Mouse (Mus musculus): ENCODE results near the gene Ccdc91. TPM values are rescaled to one million over a fixed set of nuclear protein-coding genes. Genes with fewer than 3 reads are reported as not detected.

Ccdc91 gene
- polyA plus RNA-seq (2015; fragmentation: Nextera tagmentation; extraction: Ambion mirVana) = 46.7 and 46.9 TPM in 2 replicates

DNA sequence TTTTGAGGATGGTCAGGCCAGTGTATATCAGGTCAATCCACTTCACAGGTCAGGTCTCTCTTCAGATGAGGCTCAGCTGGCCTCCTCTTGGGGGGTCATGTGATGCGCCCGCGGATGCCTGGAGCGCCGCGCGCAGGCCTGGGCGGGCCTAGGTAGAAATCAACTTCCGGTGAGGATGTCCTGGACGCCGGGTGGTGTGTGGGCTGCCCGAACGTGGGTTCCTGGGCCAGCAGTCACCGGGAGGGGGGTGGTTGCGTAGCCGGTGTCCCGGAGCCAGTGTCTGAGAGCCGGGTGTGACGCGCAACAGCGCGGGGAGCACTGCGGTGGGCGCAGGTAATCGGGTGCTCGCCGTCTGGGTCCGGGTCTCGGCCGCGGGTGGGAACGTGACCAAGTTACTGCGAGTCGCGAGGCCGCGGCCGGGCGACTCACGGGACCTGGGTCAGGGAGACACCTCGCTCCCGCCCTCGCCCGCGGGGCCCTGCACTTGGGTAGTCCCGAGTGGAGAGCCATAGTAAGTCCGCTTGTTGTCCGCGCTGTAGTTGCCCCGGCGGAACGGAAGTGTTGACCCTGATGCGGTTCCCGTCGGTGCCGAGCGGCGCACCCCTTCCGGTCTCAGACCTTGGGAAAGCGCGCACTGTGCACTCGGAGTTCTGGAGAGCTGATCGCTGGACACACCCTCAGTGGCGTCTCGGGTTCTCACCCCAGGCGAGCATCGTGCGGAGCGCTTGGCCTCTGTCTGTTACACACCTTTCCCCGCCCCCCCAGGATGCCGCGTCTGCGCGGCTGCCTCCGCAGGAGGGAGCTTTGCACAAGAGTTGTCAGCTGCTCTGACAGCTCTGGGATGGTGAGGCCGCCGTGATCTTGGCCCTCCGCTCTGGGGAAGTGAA is at the start of gene Ccdc91:
Gene Ccdc91, plus strand, starts transcription at position 102 of the 887 bp plus-strand sequence.
- H3K9ac ChIP-seq = peak within 1 kb of the TSS; percentile 82
- H3K4me3 ChIP-seq = peak within 1 kb of the TSS; percentile 76
- H3K27me3 ChIP-seq = no peaks in the 10 kb centered on the region
- peaks cover 6% of the 10 kb centered on the region for H3K4me1 ChIP-seq (replicated peaks)
- H3K4me2 ChIP-seq = peak within 1 kb of the TSS; percentile 86
- peak; percentile 96 for ATAC-seq (ENCODE audit: low FRiP score, low read depth)
- under 1% methylated on average over 77 of the region's 78 CpGs for WGBS
- no peaks in the 10 kb centered on the region for H3K36me3 ChIP-seq
- H3K27ac ChIP-seq (replicated peaks) = peak within 1 kb of the TSS; percentile 83
- H3K9me3 ChIP-seq = no peaks in the 10 kb centered on the region

DNA sequence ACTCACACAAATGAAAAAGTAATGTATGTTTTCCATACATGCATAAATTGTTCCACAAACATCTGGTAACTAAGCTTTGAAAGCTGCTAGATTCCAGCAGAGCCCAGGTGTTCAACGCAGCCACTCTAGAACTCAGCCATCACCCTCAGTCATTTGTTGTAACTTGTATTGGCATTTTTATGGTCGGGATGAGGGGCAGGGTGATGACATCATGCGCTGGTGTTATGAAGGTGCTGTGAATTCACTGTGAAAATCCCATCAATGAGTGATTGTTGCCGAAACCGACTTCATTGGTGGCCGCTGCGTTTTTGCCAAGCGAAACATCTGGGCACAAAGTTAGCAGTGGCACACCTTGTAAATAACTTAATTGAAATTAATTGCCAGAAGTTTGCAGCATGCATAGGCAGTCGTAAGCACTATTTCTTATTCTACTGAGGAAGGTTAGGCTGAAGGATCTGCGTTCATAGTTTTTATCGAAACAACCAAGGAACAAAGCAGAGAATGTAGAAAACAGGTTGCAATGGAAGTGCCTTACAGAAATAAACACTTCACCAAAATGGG is 48.6 kb upstream of the Ccdc91 start:
- Histone ChIP-seq H3K27ac (replicated peaks) (no peak overlapping the region), H3K9me3 (no peaks in the 10 kb centered on the region), H3K4me2 (no peak overlapping the region), H3K27me3 (no peaks in the 10 kb centered on the region), H3K36me3 (no peaks in the 10 kb centered on the region), H3K4me1 (replicated peaks) (no peaks in the 10 kb centered on the region), H3K9ac (no peak overlapping the region), H3K4me3 (no peak overlapping the region)
- no peak for ATAC-seq (ENCODE audit: low FRiP score, low read depth)
- 94% methylated on average over 11 of the region's 11 CpGs for WGBS

DNA sequence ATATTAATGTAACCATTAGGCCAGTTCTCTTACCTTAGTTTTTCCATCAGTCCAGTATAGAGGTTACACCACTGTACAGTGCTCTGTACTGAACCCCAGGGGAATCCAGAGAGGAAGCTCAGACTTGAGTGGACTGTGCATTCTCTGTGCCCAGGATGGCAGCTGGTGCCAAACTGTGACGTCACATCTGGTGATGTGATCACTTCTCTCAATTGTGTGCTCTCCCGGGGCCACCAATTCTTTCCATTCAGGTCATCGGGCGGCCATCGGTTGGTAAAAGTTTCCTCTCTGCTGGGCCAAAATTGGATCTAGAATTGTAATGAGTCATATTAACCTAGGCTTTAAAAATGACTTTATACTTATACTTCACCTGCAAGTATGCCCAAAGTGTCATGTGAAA is 19.9 kb upstream of the Ccdc91 start:
- 85% methylated on average over 5 of the region's 5 CpGs for WGBS
- Histone ChIP-seq H3K9me3 (no peaks in the 10 kb centered on the region), H3K4me2 (no peak overlapping the region), H3K9ac (no peak overlapping the region), H3K4me3 (no peak overlapping the region), H3K27me3 (no peaks in the 10 kb centered on the region), H3K36me3 (no peaks in the 10 kb centered on the region), H3K27ac (replicated peaks) (no peak overlapping the region), H3K4me1 (replicated peaks) (no peaks in the 10 kb centered on the region)
- ATAC-seq (ENCODE audit: low FRiP score, low read depth) = no peak

DNA sequence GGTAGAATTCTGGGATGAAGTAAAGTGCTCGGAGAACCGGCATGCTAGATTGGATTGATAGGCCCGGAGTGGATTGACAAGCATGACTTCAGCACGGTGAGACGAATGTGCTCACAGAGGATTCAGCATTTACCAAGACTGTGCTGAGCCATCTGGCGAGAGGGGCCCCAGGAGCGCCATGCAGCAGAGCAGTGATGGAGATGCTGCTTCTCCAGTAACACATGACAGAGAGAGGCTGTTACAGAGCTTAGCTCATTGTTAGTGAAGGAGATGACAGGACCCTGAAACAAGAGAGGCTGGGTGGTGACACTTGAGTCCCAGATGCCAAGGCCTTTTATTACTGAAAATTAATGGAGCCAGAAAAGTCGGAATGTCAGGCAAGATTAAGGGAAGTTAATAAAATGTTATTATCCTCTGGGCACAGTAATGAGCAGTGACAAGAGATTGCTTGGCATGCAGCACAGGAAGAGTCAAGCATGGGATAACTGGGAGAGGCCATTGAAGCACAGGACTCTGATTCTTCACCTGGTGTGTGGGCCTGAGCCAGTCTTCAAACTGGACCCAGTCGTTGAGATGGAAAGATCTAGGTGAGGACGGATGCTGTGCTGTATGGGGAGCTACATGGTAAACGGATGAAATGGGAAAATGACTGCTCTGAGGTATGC is 16.9 kb upstream of the Ccdc91 start:
- Histone ChIP-seq H3K27ac (replicated peaks) (no peak overlapping the region), H3K27me3 (no peaks in the 10 kb centered on the region), H3K4me1 (replicated peaks) (no peaks in the 10 kb centered on the region), H3K36me3 (no peaks in the 10 kb centered on the region), H3K9me3 (no peaks in the 10 kb centered on the region), H3K4me3 (no peak overlapping the region), H3K4me2 (no peak overlapping the region), H3K9ac (no peak overlapping the region)
- ATAC-seq (ENCODE audit: low FRiP score, low read depth) = no peak
- 85% methylated on average over 11 of the region's 11 CpGs for whole genome bisulfite sequencing

DNA sequence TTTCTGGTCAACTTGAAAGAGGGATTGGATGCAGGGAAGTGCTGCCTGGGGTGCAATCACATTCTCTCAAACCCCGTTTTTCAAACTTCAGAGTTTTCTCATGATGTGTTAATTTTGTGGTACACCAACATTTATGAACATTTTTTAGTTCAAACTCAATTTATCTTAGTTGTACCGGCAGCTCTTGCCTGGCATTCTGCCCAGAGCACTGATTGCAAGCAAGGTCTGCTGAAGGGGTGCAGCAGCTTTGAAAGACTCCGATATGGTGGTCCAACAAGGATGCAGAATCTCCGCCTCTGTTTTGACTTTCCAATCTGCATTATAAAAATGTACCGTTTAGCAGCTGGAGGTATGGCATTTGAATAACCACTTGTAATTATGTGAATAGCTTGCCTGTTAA is 5.6 kb upstream of the Ccdc91 start:
- H3K4me2 ChIP-seq = no peak overlapping the region
- H3K9ac ChIP-seq = no peak overlapping the region
- no peak overlapping the region for H3K4me3 ChIP-seq
- no peak for ATAC-seq (ENCODE audit: low FRiP score, low read depth)
- no peaks in the 10 kb centered on the region for H3K36me3 ChIP-seq
- WGBS = 68% methylated on average over 5 of the region's 5 CpGs
- no peaks in the 10 kb centered on the region for H3K9me3 ChIP-seq
- no peaks in the 10 kb centered on the region for H3K4me1 ChIP-seq (replicated peaks)
- no peaks in the 10 kb centered on the region for H3K27me3 ChIP-seq
- no peak overlapping the region for H3K27ac ChIP-seq (replicated peaks)

DNA sequence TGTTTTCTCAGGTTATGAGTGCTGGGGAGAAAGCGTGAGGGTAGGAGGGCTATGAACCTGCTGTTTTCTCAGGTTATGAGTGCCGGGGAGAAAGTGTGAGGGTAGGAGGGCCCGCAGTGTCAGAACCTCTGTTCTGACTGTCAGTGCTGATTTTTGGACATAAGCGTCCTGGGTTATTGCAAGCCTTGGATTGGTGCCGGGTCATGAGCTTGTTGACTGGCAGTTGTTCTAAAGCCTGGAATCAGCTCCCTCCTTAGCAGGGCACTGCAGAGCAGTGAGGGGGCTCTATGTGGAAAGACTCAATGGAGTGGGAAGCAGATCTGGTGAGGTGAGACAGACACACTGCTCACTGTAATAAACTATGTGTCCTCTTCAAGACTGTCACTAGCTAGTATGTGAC is 5.5 kb downstream of the Ccdc91 start:
- no peak overlapping the region for H3K27ac ChIP-seq (replicated peaks)
- ATAC-seq (ENCODE audit: low FRiP score, low read depth) = no peak
- 92% methylated on average over 5 of the region's 5 CpGs for WGBS
- H3K36me3 ChIP-seq = no peaks in the 10 kb centered on the region
- no peaks in the 10 kb centered on the region for H3K27me3 ChIP-seq
- H3K4me2 ChIP-seq = no peak overlapping the region
- no peaks in the 10 kb centered on the region for H3K9me3 ChIP-seq
- H3K4me3 ChIP-seq = no peak overlapping the region
- H3K4me1 ChIP-seq (replicated peaks) = peaks cover 6% of the 10 kb centered on the region
- H3K9ac ChIP-seq = no peak overlapping the region

DNA sequence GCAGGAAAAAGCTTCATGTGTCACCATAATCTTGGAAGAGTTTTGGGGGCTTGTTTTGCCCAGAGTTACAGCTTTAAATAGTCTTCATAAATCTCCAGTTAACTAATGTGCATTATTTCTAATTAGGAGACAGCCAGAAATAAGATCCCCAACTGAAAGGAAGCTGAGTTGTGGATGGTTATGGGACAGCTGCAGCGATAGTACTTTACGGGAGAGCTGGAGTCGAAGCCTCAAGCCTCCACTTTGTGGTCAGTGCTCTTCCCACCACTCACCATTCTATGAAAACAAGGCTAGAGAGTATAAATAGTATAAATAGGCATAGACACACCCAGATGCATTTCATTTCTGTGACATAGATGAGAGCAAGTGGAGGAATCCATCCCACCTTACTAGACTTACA is 14.5 kb downstream of the Ccdc91 start:
- H3K27me3 ChIP-seq = no peaks in the 10 kb centered on the region
- no peaks in the 10 kb centered on the region for H3K36me3 ChIP-seq
- H3K4me1 ChIP-seq (replicated peaks) = no peaks in the 10 kb centered on the region
- H3K9me3 ChIP-seq = no peaks in the 10 kb centered on the region
- no peak overlapping the region for H3K4me3 ChIP-seq
- H3K4me2 ChIP-seq = no peak overlapping the region
- no peak for ATAC-seq (ENCODE audit: low FRiP score, low read depth)
- no peak overlapping the region for H3K9ac ChIP-seq
- H3K27ac ChIP-seq (replicated peaks) = no peak overlapping the region
- 93% methylated on average over 3 of the region's 3 CpGs for WGBS

DNA sequence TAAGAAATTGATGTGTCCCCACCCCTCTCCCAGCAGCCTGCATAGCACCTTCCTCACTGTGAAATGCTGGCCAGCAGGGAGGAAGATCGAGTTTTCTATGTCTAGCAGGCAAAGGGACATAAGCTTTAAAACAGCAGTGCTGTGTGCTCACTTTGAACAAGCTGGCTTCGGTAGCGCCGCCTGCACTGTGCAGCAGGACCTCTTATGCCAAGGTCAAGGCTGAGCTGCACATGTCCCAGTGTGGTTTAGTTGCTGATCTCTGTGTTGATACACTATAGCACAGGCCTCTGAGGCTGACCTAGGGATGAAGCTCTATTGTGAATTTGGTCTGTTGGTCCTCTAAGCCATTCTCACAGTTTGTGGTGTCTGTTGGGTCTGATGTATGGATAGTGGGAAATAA is 16.9 kb downstream of the Ccdc91 start:
- Histone ChIP-seq H3K4me3 (no peak overlapping the region), H3K9ac (no peak overlapping the region), H3K9me3 (no peaks in the 10 kb centered on the region), H3K4me2 (no peak overlapping the region), H3K36me3 (no peaks in the 10 kb centered on the region), H3K27ac (replicated peaks) (no peak overlapping the region), H3K4me1 (replicated peaks) (no peaks in the 10 kb centered on the region), H3K27me3 (no peaks in the 10 kb centered on the region)
- ATAC-seq (ENCODE audit: low FRiP score, low read depth) = no peak
- WGBS = 97% methylated on average over 4 of the region's 4 CpGs

DNA sequence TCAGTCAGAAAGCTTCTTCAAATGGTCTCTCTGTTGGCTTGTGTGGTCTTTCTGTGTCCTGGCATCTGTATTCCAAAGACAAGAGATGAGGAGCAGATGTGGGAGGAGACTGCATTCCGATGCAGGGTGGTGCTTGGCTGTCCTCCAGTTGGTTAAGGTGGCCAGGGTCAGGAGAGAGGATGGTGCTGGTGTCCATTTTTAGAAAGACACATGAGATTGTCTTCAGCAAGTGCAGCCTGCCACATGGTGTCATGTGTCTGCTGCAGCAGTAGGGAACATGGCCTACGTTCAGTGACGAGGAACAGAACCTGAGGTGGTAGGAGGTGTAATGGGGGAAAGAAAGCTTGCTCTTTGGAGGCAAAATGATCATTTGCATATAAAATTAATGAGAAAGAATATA is 25.8 kb downstream of the Ccdc91 start:
- no peaks in the 10 kb centered on the region for H3K9me3 ChIP-seq
- no peak overlapping the region for H3K27ac ChIP-seq (replicated peaks)
- WGBS = 98% methylated on average over 3 of the region's 3 CpGs
- H3K4me3 ChIP-seq = no peak overlapping the region
- H3K27me3 ChIP-seq = no peaks in the 10 kb centered on the region
- ATAC-seq (ENCODE audit: low FRiP score, low read depth) = no peak
- H3K4me2 ChIP-seq = no peak overlapping the region
- no peaks in the 10 kb centered on the region for H3K4me1 ChIP-seq (replicated peaks)
- H3K9ac ChIP-seq = no peak overlapping the region
- no peaks in the 10 kb centered on the region for H3K36me3 ChIP-seq

DNA sequence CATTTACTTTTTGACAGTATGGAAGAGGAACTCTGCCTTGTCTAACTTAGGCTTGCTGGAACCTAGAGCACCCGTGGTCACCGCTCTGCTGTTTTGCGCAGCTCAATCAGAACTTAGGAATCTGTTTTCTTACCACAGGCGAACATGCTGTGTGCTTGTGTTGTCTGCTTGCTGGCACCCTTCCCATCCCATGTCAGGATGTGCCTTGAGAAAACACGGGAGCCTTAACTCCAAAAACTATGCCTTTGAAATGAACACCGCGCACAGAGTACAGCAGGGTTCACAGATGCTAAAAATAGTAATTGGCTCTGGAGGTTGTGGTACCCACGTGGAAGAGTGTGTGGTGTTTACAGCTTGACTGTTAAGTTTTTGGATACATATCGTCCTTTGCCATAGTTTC is 30.4 kb downstream of the Ccdc91 start:
- H3K4me1 ChIP-seq (replicated peaks) = no peaks in the 10 kb centered on the region
- H3K27ac ChIP-seq (replicated peaks) = no peak overlapping the region
- H3K27me3 ChIP-seq = no peaks in the 10 kb centered on the region
- H3K9ac ChIP-seq = no peak overlapping the region
- ATAC-seq (ENCODE audit: low FRiP score, low read depth) = no peak
- no peak overlapping the region for H3K4me2 ChIP-seq
- no peaks in the 10 kb centered on the region for H3K9me3 ChIP-seq
- 82% methylated on average over 9 of the region's 9 CpGs for WGBS
- no peak overlapping the region for H3K4me3 ChIP-seq
- H3K36me3 ChIP-seq = no peaks in the 10 kb centered on the region

DNA sequence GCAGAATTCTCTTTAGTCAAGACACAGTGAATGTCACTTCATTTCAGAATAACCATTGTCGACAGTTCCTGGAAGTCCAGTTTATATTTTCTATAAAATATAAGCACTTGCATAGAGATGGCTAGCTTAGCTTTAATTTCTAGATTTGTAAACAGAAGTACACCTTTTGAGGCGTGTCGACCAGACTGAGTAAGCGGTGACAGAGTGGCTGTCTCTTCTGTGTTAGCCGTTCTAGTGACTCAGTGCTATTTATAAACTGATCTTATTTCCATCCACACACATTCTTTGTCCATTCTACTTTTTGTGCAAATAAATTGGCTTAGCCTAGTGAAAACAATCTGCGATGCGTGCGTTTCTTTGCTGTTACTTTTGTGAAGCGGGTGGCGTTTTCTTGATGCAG is 30.9 kb downstream of the Ccdc91 start:
- Histone ChIP-seq H3K9ac (no peak overlapping the region), H3K9me3 (no peaks in the 10 kb centered on the region), H3K4me2 (no peak overlapping the region), H3K4me1 (replicated peaks) (no peaks in the 10 kb centered on the region), H3K27me3 (no peaks in the 10 kb centered on the region), H3K36me3 (no peaks in the 10 kb centered on the region), H3K4me3 (no peak overlapping the region), H3K27ac (replicated peaks) (no peak overlapping the region)
- WGBS = 85% methylated on average over 10 of the region's 10 CpGs
- no peak for ATAC-seq (ENCODE audit: low FRiP score, low read depth)

DNA sequence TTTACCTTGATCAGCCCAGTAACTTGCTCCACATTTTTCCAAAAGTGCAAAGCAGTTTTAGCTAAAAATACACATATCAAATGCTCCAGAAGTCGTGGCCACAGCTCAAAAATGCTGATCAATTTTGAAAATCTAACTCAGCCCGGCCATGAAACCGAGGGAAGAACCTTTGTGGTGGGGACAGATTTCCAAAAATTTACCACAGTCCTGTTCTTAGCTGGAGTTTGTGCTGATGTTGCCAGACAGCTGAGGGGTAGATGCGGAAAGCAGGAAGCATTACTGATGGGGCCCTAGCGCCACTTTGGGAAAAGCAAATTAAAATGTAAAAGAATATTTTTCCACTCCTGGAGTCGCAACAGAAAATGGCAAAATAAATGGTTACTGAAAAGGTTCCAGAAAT is 31.6 kb downstream of the Ccdc91 start:
- no peak for ATAC-seq (ENCODE audit: low FRiP score, low read depth)
- Histone ChIP-seq H3K36me3 (no peaks in the 10 kb centered on the region), H3K27me3 (no peaks in the 10 kb centered on the region), H3K4me1 (replicated peaks) (no peaks in the 10 kb centered on the region), H3K9ac (no peak overlapping the region), H3K4me3 (no peak overlapping the region), H3K4me2 (no peak overlapping the region), H3K9me3 (no peaks in the 10 kb centered on the region), H3K27ac (replicated peaks) (no peak overlapping the region)
- WGBS = 90% methylated on average over 6 of the region's 6 CpGs

Measured in hindbrain, embryonic 15.5 days (tissue).